8 mouse cellular contexts compared by ENCODE assay signal in genomic region chr1:65186287-65187073, GRCm38 (mm10). TPM values are rescaled to one million over a fixed set of nuclear protein-coding genes. Genes with fewer than 3 reads are reported as not detected.
DNase-seq lines count a peak whose midpoint lies in the region; ATAC-seq and TF ChIP-seq lines count a peak whose summit lies in the region.

Gene Idh1, minus strand, starts transcription at chr1:65186500.
Gene Pikfyve, plus strand, starts transcription at chr1:65186683.

- peak within 1 kb of the TSS; percentile 90 for H3K4me3 ChIP-seq in forebrain, embryonic 15.5 days
- H3K4me3 ChIP-seq in layer of hippocampus, adult 2 months: peak within 1 kb of the TSS; percentile 79
- peak within 1 kb of the TSS; percentile 88 for H3K4me3 ChIP-seq in lung, embryonic 14.5 days (ENCODE audit: low read depth, low read length)
- peak within 1 kb of the TSS; percentile 95 for H3K4me3 ChIP-seq in olfactory bulb, adult 2 months (ENCODE audit: insufficient read depth, low read depth, low read length)
- peak within 1 kb of the TSS; percentile 60 for H3K4me3 ChIP-seq in thymus, adult 2 months (ENCODE audit: control insufficient read depth, insufficient read depth, low read length)

- ATAC-seq in forebrain, embryonic 15.5 days (replicated peaks): peak; percentile 99
- ATAC-seq in lung, embryonic 14.5 days (ENCODE audit: insufficient read depth): peak; percentile 98

- intact Hi-C loops in heart, postnatal 36 days (cut with DNase I): loop anchor here (10.0 kb wide), 1 partner anchor 452 kb away; the partner anchor contains the start of gene Fzd5

- no peaks in the 10 kb centered on the region for H3K27me3 ChIP-seq in forebrain, embryonic 15.5 days
- no peaks in the 10 kb centered on the region for H3K27me3 ChIP-seq in lung, embryonic 14.5 days (ENCODE audit: insufficient read depth, low read length)
- no peaks in the 10 kb centered on the region for H3K27me3 ChIP-seq in thymus, adult 2 months (ENCODE audit: control insufficient read depth, insufficient read depth, low read length)

- peak within 1 kb of the TSS; percentile 76 for H3K4me2 ChIP-seq in forebrain, embryonic 15.5 days (replicated peaks)
- H3K4me2 ChIP-seq in lung, embryonic 14.5 days: peak within 1 kb of the TSS; percentile 81

- peak; percentile 98 for DNase-seq in ES-CJ7 (ENCODE audit: low read depth, low spot score)
- peak; percentile 98 for DNase-seq in cerebellum, adult 11 months
- peak; percentile 97 for DNase-seq in heart, postnatal 36 days
- peak; percentile 94 to 97 for DNase-seq in layer of hippocampus, adult 2 months (ENCODE audit: low spot score in 2 of 2)
- peak; percentile 99 for DNase-seq in lung, embryonic 14.5 days
- DNase-seq in thymus, adult 2 months: peak; percentile 97

- no peaks in the 10 kb centered on the region for H3K9me3 ChIP-seq in forebrain, embryonic 15.5 days
- H3K9me3 ChIP-seq in lung, embryonic 14.5 days (ENCODE audit: low read depth, low read length): no peaks in the 10 kb centered on the region

- TF ChIP-seq POLR2A in olfactory bulb, adult 2 months (IDR thresholded peaks at IDR 0.05; ENCODE audit: insufficient read depth, low read depth, low read length): peak; percentile 99
- peak; percentile 91 for TF ChIP-seq POLR2A in thymus, adult 2 months (IDR thresholded peaks at IDR 0.05; ENCODE audit: control insufficient read depth, extremely low read depth, insufficient read depth, low read length, poor library complexity)

- H3K4me1 ChIP-seq in forebrain, embryonic 15.5 days: peaks cover 21% of the 10 kb centered on the region
- no peaks in the 10 kb centered on the region for H3K4me1 ChIP-seq in lung, embryonic 14.5 days (ENCODE audit: insufficient read depth)
- H3K4me1 ChIP-seq in olfactory bulb, adult 2 months (ENCODE audit: control insufficient read depth, insufficient read depth, low read length): no peaks in the 10 kb centered on the region
- 0 out of 2 replicates have a peak, but pooled peaks cover 2% of the 10 kb centered on the region for H3K4me1 ChIP-seq in thymus, adult 2 months (replicated peaks; ENCODE audit: control insufficient read depth, insufficient read depth, low read length)

- peak within 1 kb of the TSS; percentile 91 for H3K27ac ChIP-seq in forebrain, embryonic 15.5 days (replicated peaks)
- H3K27ac ChIP-seq in layer of hippocampus, adult 2 months: peak within 1 kb of the TSS; percentile 94
- H3K27ac ChIP-seq in lung, embryonic 14.5 days (ENCODE audit: low read depth): peak within 1 kb of the TSS; percentile 76
- peak within 1 kb of the TSS; percentile 95 for H3K27ac ChIP-seq in olfactory bulb, adult 2 months (ENCODE audit: insufficient read depth, low read depth, low read length)
- no peak within 1 kb of the TSS for H3K27ac ChIP-seq in thymus, adult 2 months (ENCODE audit: control insufficient read depth, insufficient read depth, low read length)

- peak; percentile 71 for TF ChIP-seq CTCF in layer of hippocampus, adult 2 months (conservative IDR thresholded peaks at IDR 0.05)
- no peak; the same call in 1 of the 2 replicates for TF ChIP-seq CTCF in lung, embryonic 14.5 days (IDR thresholded peaks at IDR 0.05; ENCODE audit: low read depth)
- no peak; the same call in 1 of the 2 replicates for TF ChIP-seq CTCF in olfactory bulb, adult 2 months (IDR thresholded peaks at IDR 0.05; ENCODE audit: insufficient read depth, low read depth, low read length)
- TF ChIP-seq CTCF in thymus, adult 2 months (IDR thresholded peaks at IDR 0.05; ENCODE audit: borderline replicate concordance, control insufficient read depth, extremely low read depth, insufficient read depth, low read length, poor library complexity): peak; percentile 35; the same call in 1 of the 2 replicates

- WGBS in forebrain, embryonic 15.5 days: under 1% methylated on average over 70 of the region's 71 CpGs
- WGBS in lung, embryonic 14.5 days: under 1% methylated on average over 64 of the region's 71 CpGs
- under 1% methylated on average over 71 of the region's 71 CpGs for WGBS in olfactory bulb, adult 2 months
- WGBS in thymus, adult 2 months: 1% methylated on average over 68 of the region's 71 CpGs

- H3K9ac ChIP-seq in forebrain, embryonic 15.5 days (replicated peaks): peak within 1 kb of the TSS; percentile 93
- peak within 1 kb of the TSS; percentile 82 for H3K9ac ChIP-seq in lung, embryonic 14.5 days

- peaks cover 3% of the 10 kb centered on the region for H3K36me3 ChIP-seq in forebrain, embryonic 15.5 days
- H3K36me3 ChIP-seq in lung, embryonic 14.5 days (ENCODE audit: insufficient read depth): peaks cover 7% of the 10 kb centered on the region; the same call in 1 of the 2 replicates
- no peaks in the 10 kb centered on the region for H3K36me3 ChIP-seq in thymus, adult 2 months (ENCODE audit: control insufficient read depth, insufficient read depth, low read length)

RNA-seq across cellular contexts. Expression of gene Idh1, which starts in this region (rescaled TPM):
- polyA plus RNA-seq in forebrain, embryonic 15.5 days (2015; fragmentation: Nextera tagmentation; extraction: Ambion mirVana): 450 and 468 TPM in 2 replicates
- 100 to 1,000 TPM in 1 of 2 experiments, 10 to 100 TPM in 1; 88.6 to 114 TPM for total RNA-seq in heart, postnatal 36 days (2021)
- 10 to 100 TPM; 41.5 to 49.6 TPM for total RNA-seq in layer of hippocampus, adult 2 months (2021)
- polyA plus RNA-seq in lung, embryonic 14.5 days (2014; fragmentation: Nextera tagmentation; extraction: Ambion mirVana): 113 and 114 TPM in 2 replicates
- polyA plus RNA-seq in olfactory bulb, adult 2 months (2012; ENCODE audit: insufficient read depth, insufficient read length, low replicate concordance, missing spikeins): not detected in 2 replicates
- 13.3 and 14.4 TPM in 2 replicates for polyA plus RNA-seq in thymus, adult 2 months (2012; rRNA removed)

RNA-seq across cellular contexts. Expression of gene Pikfyve, which starts in this region (rescaled TPM):
- 14.3 and 16.5 TPM in 2 replicates for polyA plus RNA-seq in forebrain, embryonic 15.5 days (2015; fragmentation: Nextera tagmentation; extraction: Ambion mirVana)
- total RNA-seq in heart, postnatal 36 days (2021): 10 to 100 TPM; 11.4 to 12.4 TPM
- total RNA-seq in layer of hippocampus, adult 2 months (2021): 10 to 100 TPM; 43.8 to 47.7 TPM
- polyA plus RNA-seq in lung, embryonic 14.5 days (2014; fragmentation: Nextera tagmentation; extraction: Ambion mirVana): 14.4 and 15.5 TPM in 2 replicates
- not detected in 2 replicates for polyA plus RNA-seq in olfactory bulb, adult 2 months (2012; ENCODE audit: insufficient read depth, insufficient read length, low replicate concordance, missing spikeins)
- polyA plus RNA-seq in thymus, adult 2 months (2012; rRNA removed): 13.4 and 13.7 TPM in 2 replicates

Comparison
In these comparisons a context has a peak if more than half of its experiments do, and no peak if none do; other contexts are left out.
1. RNA of gene Idh1 (polyA plus RNA-seq): 450 to 468 TPM in forebrain, embryonic 15.5 days, 113 to 114 TPM in lung, embryonic 14.5 days and 13.3 to 14.4 TPM in thymus, adult 2 months; not detected in olfactory bulb, adult 2 months; every median in the first group is over 10 times any median in the second.
2. CTCF ChIP-seq: peak in layer of hippocampus, adult 2 months (single experiment) and thymus, adult 2 months (single experiment); none in lung, embryonic 14.5 days (single experiment) and olfactory bulb, adult 2 months (single experiment).
3. Peak in every context shown above with its lines, with median percentiles within 50 percentile points of each other: DNase-seq and H3K4me3 ChIP-seq.